Mouse (Mus musculus) embryonic fibroblast, embryonic 13.5 days (primary cell): ENCODE results near the gene Ldlr. TPM values are rescaled to one million over a fixed set of nuclear protein-coding genes. Genes with fewer than 3 reads are reported as not detected.
"Not testable (repeated sequence)": the region's sequence is repeated elsewhere in the genome, so short reads cannot be mapped to it uniquely, and the experiment has no call there.

Experiments
- H3K27ac ChIP-seq: 2 replicates; pipeline ENCODE4 v1.5.1; 2012; ENCODE audit warnings: low read length, control low read depth, inconsistent platforms; ENCODE audit not compliant: insufficient read depth
- H3K4me1 ChIP-seq: 2 replicates; pipeline ENCODE4 v1.6.1; 2011; ENCODE audit warnings: low read length; ENCODE audit not compliant: control insufficient read depth, insufficient read depth
- H3K4me3 ChIP-seq: 2 replicates; pipeline ENCODE4 v1.5.1; 2011; ENCODE audit warnings: mild to moderate bottlenecking, control low read depth, low read length; ENCODE audit not compliant: insufficient read depth
- CTCF ChIP-seq: IDR thresholded peaks from 2 replicates; pipeline ENCODE4 v1.5.1; 2011; ENCODE audit warnings: mild to moderate bottlenecking, control low read depth, low read length, moderate library complexity, borderline replicate concordance; ENCODE audit not compliant: insufficient read depth
- POLR2A ChIP-seq: IDR thresholded peaks from 2 replicates; pipeline ENCODE4 v1.6.1; 2011; ENCODE audit warnings: low read depth, mild to moderate bottlenecking, control low read depth, low read length, moderate library complexity
- polyA plus RNA-seq: library from polyadenylated mRNA; stranded (reverse); fragments of >200 nt; gene quantifications from 2 replicates; pipeline ENCODE4 v1.2.4, GENCODE M21; 2011; ENCODE audit warnings: low read depth; ENCODE audit not compliant: missing spikeins, insufficient read length

The Ldlr gene
- polyA plus RNA-seq, 1 experiment = 54.6 TPM

DNA sequence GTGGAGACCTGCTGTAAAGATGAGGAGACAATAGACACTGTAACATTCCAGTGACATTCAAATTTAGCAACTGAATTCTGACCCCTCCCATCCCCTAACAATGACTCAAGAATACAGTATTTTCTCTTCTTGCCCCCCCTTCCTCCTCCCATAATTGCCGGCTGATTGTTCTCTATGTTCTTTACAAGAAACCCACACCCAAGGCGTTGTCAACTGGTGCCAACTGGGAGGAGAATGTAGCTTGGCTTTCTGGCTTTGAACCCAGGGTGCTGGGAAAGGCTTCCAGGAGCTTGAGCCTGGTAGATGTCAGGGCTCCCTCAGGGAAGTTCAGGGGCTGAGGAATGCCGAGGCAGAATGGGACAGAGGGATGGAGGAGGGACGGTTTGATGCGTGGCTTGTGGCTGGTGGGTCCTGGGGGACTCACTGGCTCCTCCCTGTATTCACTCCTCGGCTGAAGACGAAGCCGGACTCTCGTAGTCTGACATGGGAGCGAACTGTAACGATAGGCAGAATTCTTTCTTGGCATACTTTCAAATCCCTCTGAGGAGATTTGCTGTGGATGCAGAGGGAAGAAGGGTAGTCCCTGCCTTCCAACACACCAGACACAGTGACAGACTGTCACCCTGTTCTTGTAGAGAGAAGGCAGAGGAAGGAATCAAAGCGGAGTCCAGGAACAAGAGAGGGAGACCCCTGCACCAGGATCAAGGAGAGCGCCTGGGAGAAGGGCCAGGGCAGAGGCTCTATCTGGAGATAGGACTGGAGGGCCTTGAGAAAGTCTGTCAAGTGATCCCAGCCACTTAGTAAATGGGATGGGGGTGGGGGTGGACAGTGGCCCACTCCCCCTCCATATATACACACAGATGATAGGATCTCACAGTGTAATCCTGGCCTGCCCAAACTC is 45.5 kb downstream of the Ldlr start:
- peak overlapping the region; percentile 99 for H3K27ac ChIP-seq
- TF ChIP-seq POLR2A (0 out of 2 replicates have a peak, but pooled peaks have one; percentile 8), CTCF (no peak)
- peaks cover 17% of the 10 kb centered on the region for H3K4me1 ChIP-seq
- no peak overlapping the region for H3K4me3 ChIP-seq

DNA sequence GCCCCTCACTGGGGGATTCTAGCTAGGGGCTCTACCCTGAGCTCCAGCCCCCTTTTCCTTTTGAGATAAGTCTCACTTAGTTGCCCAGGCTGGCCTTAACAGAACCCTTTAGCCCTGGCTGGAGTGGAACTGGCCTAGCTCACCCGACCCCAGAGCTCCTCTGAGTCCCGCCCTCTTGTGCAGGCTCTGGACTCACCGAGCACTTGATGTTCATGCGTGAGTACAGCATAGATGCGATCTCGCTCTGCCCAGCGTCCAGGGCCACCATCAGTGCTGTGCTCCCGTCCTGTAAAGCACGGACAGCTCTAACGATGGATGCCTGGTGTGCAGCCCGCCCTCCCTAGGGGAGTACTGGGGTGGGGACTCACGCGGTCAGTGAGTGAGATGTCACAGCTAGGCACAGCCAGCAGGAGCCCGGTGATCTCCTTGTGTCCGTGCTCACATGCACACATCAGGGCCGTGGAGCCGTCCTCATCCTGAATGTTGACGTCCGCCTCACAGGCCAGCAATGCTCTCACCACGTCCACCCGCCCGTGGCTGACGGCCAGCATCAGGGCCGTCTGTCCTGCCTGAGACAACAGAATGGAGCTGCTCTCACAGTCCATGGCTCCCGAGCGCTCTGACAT is 46.4 kb downstream of the Ldlr start:
- Histone ChIP-seq H3K4me1 (peaks cover 17% of the 10 kb centered on the region), H3K4me3 (no peak overlapping the region), H3K27ac (peak overlapping the region; percentile 99)
- TF ChIP-seq POLR2A = no peak
- TF ChIP-seq CTCF = no peak

DNA sequence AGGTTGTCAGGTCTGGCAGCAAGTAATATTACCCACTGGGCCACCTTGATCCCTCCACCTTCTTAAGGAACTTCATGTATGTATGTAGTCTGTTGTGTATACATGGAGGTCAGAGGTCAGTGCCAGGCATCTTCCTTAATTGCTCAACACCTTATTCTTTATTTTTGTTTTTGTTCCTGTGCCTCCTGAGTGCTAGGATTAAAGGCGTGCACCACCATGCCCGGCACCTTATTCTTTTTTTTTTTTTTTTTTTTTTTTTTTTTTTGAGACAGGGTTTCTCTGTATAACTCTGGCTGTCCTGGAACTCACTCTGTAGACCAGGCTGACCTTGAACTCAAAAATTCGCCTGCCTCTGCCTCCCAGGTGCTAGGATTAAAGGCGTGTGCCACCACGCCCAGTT is 50.1 kb downstream of the Ldlr start:
- not testable (repeated sequence) for H3K27ac ChIP-seq, H3K4me3 ChIP-seq
- peaks cover 13% of the 10 kb centered on the region for H3K4me1 ChIP-seq

DNA sequence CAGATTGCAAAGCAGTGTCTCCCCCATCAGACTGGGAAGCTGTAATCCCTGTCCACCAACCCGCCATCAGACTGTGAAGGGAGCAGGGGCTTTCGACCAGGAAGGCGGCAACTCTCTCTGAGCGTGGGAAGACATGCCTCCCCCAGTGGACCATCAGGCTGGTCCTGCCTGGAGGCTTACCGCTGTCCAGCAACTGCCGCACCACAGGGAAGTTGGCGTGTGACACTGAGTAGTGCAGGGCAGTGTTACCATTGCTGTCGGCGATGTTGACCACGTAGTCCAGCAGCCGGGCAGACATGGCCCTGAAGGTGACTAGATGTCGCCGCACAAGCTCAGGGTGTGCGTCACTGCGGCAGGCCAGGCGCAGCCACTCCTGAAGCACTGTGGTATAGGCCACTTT is 51.1 kb downstream of the Ldlr start:
- TF ChIP-seq CTCF = no peak
- no peak for TF ChIP-seq POLR2A
- no peak overlapping the region for H3K27ac ChIP-seq
- peaks cover 6% of the 10 kb centered on the region; the same call in 1 of the 2 replicates for H3K4me1 ChIP-seq
- H3K4me3 ChIP-seq = no peak overlapping the region

DNA sequence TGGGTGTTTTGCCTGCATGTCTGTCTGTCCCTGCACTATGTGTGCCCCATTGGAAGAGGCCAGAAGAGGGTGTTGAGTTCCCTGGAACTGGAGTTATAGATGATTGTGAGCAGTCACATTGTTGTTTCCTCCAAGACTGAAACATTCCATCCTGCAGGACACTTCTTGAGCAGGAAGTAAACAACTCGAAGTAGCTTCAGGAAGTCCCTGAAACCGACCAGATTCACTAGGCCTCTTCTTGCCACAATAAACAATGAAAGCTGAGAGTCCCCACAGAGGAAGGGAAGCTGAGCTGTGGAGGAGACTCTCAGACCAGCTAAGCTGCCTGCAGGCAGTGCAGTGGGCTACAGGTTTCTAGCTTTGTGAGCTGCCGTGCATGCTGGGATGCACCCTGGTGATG is 54.4 kb downstream of the Ldlr start:
- no peak overlapping the region for H3K4me3 ChIP-seq
- 0 out of 2 replicates have a peak, but pooled peaks cover 2% of the 10 kb centered on the region for H3K4me1 ChIP-seq
- H3K27ac ChIP-seq = no peak overlapping the region
- TF ChIP-seq CTCF = no peak

DNA sequence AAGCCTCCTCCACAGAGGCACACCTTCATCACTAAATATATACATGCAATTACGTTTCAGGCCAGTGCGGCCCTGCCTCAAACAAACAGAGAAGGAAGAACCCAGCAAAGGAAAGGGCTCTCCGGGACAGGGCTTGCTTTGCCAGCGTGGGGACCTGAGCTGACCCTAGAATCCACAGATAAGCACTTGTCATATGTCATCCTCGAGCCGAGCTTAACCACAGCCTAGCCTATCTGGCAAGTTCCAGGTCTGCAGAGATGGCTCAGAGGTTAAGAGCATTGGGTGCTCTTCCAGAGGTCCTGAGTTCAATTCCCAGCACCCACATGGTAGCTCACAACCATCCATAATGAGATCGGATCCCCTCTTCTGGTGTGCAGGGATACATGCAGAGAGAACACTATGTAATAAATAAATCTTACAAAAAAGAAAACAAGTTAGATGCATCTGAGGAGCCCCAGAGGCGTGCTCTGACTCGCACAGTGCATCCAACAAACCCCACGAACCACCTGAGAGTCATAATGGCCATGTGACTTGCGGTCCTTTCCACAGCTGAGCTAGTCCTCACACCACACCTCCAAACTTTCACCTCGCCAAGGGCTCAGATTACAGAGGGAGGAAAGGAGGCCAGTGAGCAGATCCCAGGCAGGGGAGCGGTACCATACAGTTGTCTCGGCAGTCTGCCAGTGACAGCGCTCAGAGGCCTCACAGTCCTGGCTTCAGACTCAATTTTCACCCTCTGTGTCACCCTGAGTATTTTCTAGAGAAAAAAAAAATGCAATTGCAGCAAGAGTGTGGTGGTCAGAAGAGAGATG is 58.6 kb downstream of the Ldlr start:
- Histone ChIP-seq H3K27ac (peak overlapping the region; percentile 53; the same call in 1 of the 2 replicates), H3K4me1 (0 out of 2 replicates have a peak, but pooled peaks cover 2% of the 10 kb centered on the region), H3K4me3 (no peak overlapping the region)
- TF ChIP-seq CTCF (no peak), POLR2A (no peak)

DNA sequence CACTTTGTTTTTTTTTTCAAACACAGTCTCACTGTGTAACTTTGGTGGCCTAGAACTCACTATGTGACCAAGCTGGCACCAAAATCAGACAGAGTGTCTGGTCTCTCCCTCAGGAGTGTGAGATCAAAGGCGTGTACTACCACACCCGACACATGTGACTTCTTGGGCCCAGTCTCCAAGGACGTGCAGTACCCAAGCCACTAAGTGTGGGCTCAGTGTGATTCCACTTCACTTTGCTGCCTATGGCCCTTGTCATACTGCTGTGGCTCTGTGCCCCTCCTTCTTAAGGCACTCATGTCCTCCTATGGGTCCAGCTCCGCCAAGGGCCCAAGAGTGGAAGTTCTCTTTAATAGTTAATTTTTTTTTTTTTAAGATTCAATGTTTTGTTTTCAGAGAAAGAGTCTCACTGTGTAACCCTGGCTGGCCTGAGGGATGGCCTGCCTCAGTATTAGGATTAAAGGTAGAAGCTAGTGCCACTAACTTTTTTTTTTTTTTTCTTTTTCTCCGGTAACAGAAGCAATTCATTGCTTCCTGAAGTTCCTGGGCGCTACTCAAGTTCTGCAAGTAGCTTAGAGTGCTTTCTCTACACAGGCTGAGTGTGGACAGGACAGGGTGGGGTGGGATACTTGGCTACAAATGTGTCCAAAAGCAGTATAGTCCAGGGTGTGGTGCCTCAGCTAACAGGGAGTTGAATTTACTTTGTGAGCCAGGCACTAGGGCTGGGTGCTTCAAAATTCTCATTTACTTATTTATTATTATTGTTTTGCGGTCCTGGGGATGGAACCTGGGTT is 61.4 kb downstream of the Ldlr start:
- Histone ChIP-seq H3K27ac (no peak overlapping the region), H3K4me1 (0 out of 2 replicates have a peak, but pooled peaks cover 5% of the 10 kb centered on the region), H3K4me3 (no peak overlapping the region)
- no peak for TF ChIP-seq CTCF
- no peak for TF ChIP-seq POLR2A

DNA sequence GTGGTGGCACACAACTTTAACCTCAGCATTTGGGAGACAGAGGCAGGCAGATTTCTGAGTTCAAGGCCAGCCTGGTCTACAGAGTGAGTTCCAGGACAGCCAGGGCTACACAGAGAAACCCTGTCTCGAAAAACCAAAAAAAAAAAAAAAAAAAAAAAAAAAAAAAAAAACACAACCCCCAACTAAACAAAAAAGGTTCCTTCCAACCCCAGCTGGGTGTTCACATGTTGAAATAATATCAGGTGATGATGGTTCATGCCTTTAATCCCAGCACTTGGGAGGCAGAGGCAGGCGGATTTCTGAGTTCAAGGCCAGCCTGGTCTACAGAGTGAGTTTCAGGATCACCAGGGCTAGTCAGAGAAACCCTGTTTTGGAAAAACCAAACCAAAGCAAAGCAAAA is 63.0 kb downstream of the Ldlr start:
- not testable (repeated sequence) for H3K4me1 ChIP-seq, H3K27ac ChIP-seq, H3K4me3 ChIP-seq

DNA sequence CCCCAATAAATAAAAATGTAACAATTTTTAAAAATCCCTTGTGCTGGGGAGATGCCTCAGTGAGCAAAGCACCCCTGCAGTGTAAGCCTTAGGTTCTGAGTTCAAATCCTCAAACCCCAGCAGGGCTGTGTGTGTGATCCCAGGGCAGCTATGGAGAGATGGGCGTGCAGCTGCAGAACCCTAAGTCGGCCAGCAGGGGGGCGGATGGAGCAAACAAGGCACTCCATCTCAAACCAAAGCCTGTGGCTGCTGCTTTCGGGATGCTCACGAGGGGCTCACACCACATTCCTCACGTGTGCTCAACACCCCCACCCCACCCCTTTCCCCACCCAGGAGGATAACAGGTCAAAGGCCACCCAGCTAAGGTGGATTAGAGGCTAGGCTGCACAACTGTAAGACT is 63.6 kb downstream of the Ldlr start:
- no peak overlapping the region for H3K4me3 ChIP-seq
- peaks cover 9% of the 10 kb centered on the region; the same call in 1 of the 2 replicates for H3K4me1 ChIP-seq
- TF ChIP-seq POLR2A = no peak
- peak; percentile 50; the same call in 1 of the 2 replicates for TF ChIP-seq CTCF
- peak overlapping the region; percentile 73; the same call in 1 of the 2 replicates for H3K27ac ChIP-seq
